10 mouse cellular contexts compared by ENCODE assay signal in genomic region chr17:18523991-18524390, GRCm38 (mm10). TPM values are rescaled to one million over a fixed set of nuclear protein-coding genes. Genes with fewer than 3 reads are reported as not detected.
"Had no signal": no experiment of that assay in that cellular context is flagged by ENCODE, and none has a peak within 500 bp of the region (broad histone marks: within the 10 kb centered on the region; RNA-seq: fewer than 3 reads in every experiment).

No protein-coding gene starts in this region.

- DNase-seq: lung, adult 2 months; lung, postnatal 14 days; lung, postnatal 36 days; right cerebral cortex, postnatal 14 days; thymus, adult 2 months; thymus, postnatal 25 days; thymus, postnatal 4 days had no signal

RNA-seq across cellular contexts. Expression of gene Vmn2r96, which starts 49.0 kb away (rescaled TPM):
- total RNA-seq: megakaryocyte progenitor cell, adult 5-6 weeks; midbrain, postnatal 0 days; monocyte, adult 5-6 weeks had no signal
